11 mouse cellular contexts compared by ENCODE assay signal in the genomic region with DNA sequence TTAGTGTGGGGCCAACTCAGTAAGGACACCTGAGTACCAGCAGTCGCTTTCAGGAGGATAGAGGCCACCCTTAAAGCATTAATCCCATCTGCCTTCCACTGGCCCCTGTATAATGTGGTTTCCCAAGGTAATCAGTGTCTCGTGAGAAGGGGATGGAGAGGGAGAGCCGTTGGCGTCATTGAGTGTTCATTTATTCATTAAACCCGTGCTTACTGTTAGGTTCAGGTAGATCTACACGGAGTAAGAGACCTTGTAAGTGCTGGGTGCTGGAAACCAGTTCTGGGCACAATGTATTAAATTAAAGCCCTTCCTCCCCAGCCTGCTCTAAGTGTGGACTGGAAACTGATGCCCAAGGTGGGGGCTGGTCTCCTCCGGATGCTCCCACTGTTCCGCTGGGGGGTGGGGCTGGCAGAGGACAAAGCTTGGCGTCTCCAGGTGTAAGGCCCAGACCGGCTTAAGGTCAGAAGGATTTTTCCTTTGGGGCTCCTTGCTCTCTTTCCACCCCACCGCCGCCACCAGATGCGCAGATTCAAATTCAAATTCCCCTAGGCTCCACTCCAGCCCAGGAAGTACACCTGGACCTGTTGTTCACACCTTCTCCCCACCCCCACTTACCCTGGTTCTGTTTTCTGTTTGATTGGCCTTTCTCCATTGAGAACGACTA. TPM values are rescaled to one million over a fixed set of nuclear protein-coding genes. Genes with fewer than 3 reads are reported as not detected.
DNase-seq lines count a peak whose midpoint lies in the region; ATAC-seq lines count a peak whose summit lies in the region.
"Had no signal": no experiment of that assay in that cellular context is flagged by ENCODE, and none has a peak within 500 bp of the region (broad histone marks: within the 10 kb centered on the region; RNA-seq: fewer than 3 reads in every experiment).

No protein-coding gene starts in this region.

- no peaks in the 10 kb centered on the region for H3K9me3 ChIP-seq in kidney, embryonic 15.5 days (replicated peaks)
- H3K9me3 ChIP-seq in embryonic facial prominence, embryonic 10.5 days: no peaks in the 10 kb centered on the region
- H3K9me3 ChIP-seq in hindbrain, embryonic 14.5 days (ENCODE audit: control insufficient read depth, low read length): no peaks in the 10 kb centered on the region
- no peaks in the 10 kb centered on the region for H3K9me3 ChIP-seq in midbrain, embryonic 15.5 days

- H3K27me3 ChIP-seq in kidney, embryonic 15.5 days: no peaks in the 10 kb centered on the region
- H3K27me3 ChIP-seq in embryonic facial prominence, embryonic 10.5 days (replicated peaks; ENCODE audit: low read depth, poor library complexity, severe bottlenecking): peaks cover 36% of the 10 kb centered on the region
- 0 out of 2 replicates have a peak, but pooled peaks cover 2% of the 10 kb centered on the region for H3K27me3 ChIP-seq in hindbrain, embryonic 14.5 days (ENCODE audit: control insufficient read depth, insufficient read depth, low read length)
- no peaks in the 10 kb centered on the region for H3K27me3 ChIP-seq in midbrain, embryonic 15.5 days (replicated peaks)

- H3K9ac ChIP-seq in kidney, embryonic 15.5 days: no peak overlapping the region
- H3K9ac ChIP-seq in hindbrain, embryonic 14.5 days: 0 out of 2 replicates have a peak overlapping the region, but pooled peaks have one; percentile 9
- no peak overlapping the region for H3K9ac ChIP-seq in midbrain, embryonic 15.5 days

- H3K4me3 ChIP-seq in kidney, embryonic 15.5 days (replicated peaks): peak overlapping the region; percentile 68
- H3K4me3 ChIP-seq in embryonic facial prominence, embryonic 10.5 days: peak overlapping the region; percentile 78
- peak overlapping the region; percentile 50; the same call in 1 of the 2 replicates for H3K4me3 ChIP-seq in hindbrain, embryonic 14.5 days (replicated peaks; ENCODE audit: low read length)
- H3K4me3 ChIP-seq in midbrain, embryonic 15.5 days: no peak overlapping the region

- no peaks in the 10 kb centered on the region for H3K36me3 ChIP-seq in kidney, embryonic 15.5 days
- H3K36me3 ChIP-seq in embryonic facial prominence, embryonic 10.5 days (replicated peaks): peaks cover 5% of the 10 kb centered on the region; the same call in 1 of the 2 replicates
- H3K36me3 ChIP-seq in hindbrain, embryonic 14.5 days (replicated peaks; ENCODE audit: control insufficient read depth, insufficient read depth): no peaks in the 10 kb centered on the region; the same call in 1 of the 2 replicates
- H3K36me3 ChIP-seq in midbrain, embryonic 15.5 days (replicated peaks): no peaks in the 10 kb centered on the region

- 28% methylated on average over 14 of the region's 14 CpGs for WGBS in kidney, embryonic 15.5 days
- WGBS in embryonic facial prominence, embryonic 10.5 days: 18% methylated on average over 14 of the region's 14 CpGs
- WGBS in hindbrain, embryonic 14.5 days: 34% methylated on average over 14 of the region's 14 CpGs
- 43% methylated on average over 14 of the region's 14 CpGs for WGBS in midbrain, embryonic 15.5 days

- peak overlapping the region; percentile 99 for H3K4me2 ChIP-seq in kidney, embryonic 15.5 days
- peak overlapping the region; percentile 100 for H3K4me2 ChIP-seq in hindbrain, embryonic 14.5 days (replicated peaks)
- peak overlapping the region; percentile 92 for H3K4me2 ChIP-seq in midbrain, embryonic 15.5 days

- ATAC-seq in kidney, embryonic 15.5 days (replicated peaks; ENCODE audit: low FRiP score): no peak
- ATAC-seq in hindbrain, embryonic 14.5 days (ENCODE audit: low FRiP score): no peak
- no peak for ATAC-seq in midbrain, embryonic 15.5 days (replicated peaks)

- H3K4me1 ChIP-seq in kidney, embryonic 15.5 days: peaks cover 97% of the 10 kb centered on the region
- peaks cover 90% of the 10 kb centered on the region for H3K4me1 ChIP-seq in embryonic facial prominence, embryonic 10.5 days
- H3K4me1 ChIP-seq in hindbrain, embryonic 14.5 days (replicated peaks; ENCODE audit: control insufficient read depth, insufficient read depth, low read length): peaks cover 84% of the 10 kb centered on the region
- peaks cover 86% of the 10 kb centered on the region for H3K4me1 ChIP-seq in midbrain, embryonic 15.5 days

- DNase-seq in kidney, adult 9 months: no peak
- DNase-seq in embryonic facial prominence, embryonic 10.5 days (ENCODE audit: low spot score): peak; percentile 47
- no peak for DNase-seq in hindbrain, embryonic 14.5 days (ENCODE audit: low spot score)
- DNase-seq in adrenal gland, adult 8-10 months: no peak
- DNase-seq in layer of hippocampus, postnatal 14 days (ENCODE audit: low spot score in 2 of 2): no peak
- DNase-seq in spleen, adult 12 weeks (ENCODE audit: low spot score): no peak
- DNase-seq: cerebellum, adult 9-11 months; lung, postnatal 36 days; right cerebral cortex, postnatal 14 days had no signal

- H3K27ac ChIP-seq in kidney, embryonic 15.5 days: peak overlapping the region; percentile 96
- H3K27ac ChIP-seq in embryonic facial prominence, embryonic 10.5 days (replicated peaks): peak overlapping the region; percentile 92
- H3K27ac ChIP-seq in hindbrain, embryonic 14.5 days: no peak overlapping the region; the same call in 1 of the 2 replicates
- H3K27ac ChIP-seq in midbrain, embryonic 15.5 days: no peak overlapping the region

RNA-seq across cellular contexts. Expression of a gene that starts 29.3 kb away (rescaled TPM):
- 7.4 and 10.1 TPM in 2 replicates for polyA plus RNA-seq in kidney, embryonic 15.5 days (2015; fragmentation: Nextera tagmentation; extraction: Ambion mirVana)
- polyA plus RNA-seq in embryonic facial prominence, embryonic 10.5 days (2016; fragmentation: Nextera tagmentation; extraction: Ambion mirVana): 11.5 and 11.6 TPM in 2 replicates
- 12.9 and 13.4 TPM in 2 replicates for polyA plus RNA-seq in hindbrain, embryonic 14.5 days (2014; fragmentation: Nextera tagmentation; extraction: Ambion mirVana)
- 13.5 and 14.4 TPM in 2 replicates for polyA plus RNA-seq in midbrain, embryonic 15.5 days (2015; fragmentation: Nextera tagmentation; extraction: Ambion mirVana)
- 100 to 1,000 TPM in 1 of 4 experiments, 10 to 100 TPM in 3; 72.0 to 109 (median 82.9) TPM for total RNA-seq in adrenal gland, adult 8-10 months (2022)
- total RNA-seq in layer of hippocampus, postnatal 14 days (2021): 10 to 100 TPM; 88.6 to 96.3 TPM

Comparison
In these comparisons a context has a peak if more than half of its experiments do, and no peak if none do; other contexts are left out.
1. H3K27ac ChIP-seq: peak in kidney, embryonic 15.5 days (single experiment) and embryonic facial prominence, embryonic 10.5 days (single experiment); none in hindbrain, embryonic 14.5 days (single experiment) and midbrain, embryonic 15.5 days (single experiment).
2. Peak in every context shown above with its lines, with median percentiles within 50 percentile points of each other: H3K4me2 ChIP-seq.